Mouse (Mus musculus): ENCODE data around the gene Tspan15.

DNA sequence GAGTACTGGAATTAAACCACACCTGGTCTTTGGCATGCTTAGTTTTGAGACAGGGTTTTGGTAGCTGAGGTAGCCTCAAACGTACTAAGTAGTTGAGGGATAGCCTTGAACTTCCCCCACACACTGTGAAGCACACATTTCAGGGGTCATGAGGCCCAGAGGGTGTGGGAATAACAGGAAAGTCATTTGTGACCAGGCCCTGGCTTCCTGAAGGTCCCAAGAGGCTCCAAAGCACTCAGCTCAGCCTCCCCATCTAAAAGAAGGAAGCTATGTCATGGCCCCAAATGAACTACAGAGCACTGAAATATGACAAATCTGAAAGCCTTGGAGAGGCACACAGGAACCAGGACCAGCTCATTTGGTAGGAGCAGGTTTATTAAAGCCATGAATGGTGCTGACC is 32.2 kb downstream of the Tspan15 start:
- TF ChIP-seq CTCF (conservative IDR thresholded peaks at IDR 0.05; ENCODE audit: low read length) = no peak
- TF ChIP-seq NANOG (IDR thresholded peaks at IDR 0.05; ENCODE audit: borderline replicate concordance, low read length) = no peak
- TF ChIP-seq POU5F1 (IDR thresholded peaks at IDR 0.05; ENCODE audit: borderline replicate concordance, low read length) = no peak

All from E14TG2a.4 (cell line).